ENCODE assay signal across 8 mouse cellular contexts in genomic region chr5:9427581-9428241, GRCm38 (mm10).
A peak's percentile ranks its signal among the peaks of the same experiment; 100 is the strongest.
DNase-seq lines count a peak whose midpoint lies in the region; ATAC-seq and TF ChIP-seq lines count a peak whose summit lies in the region.
"Had no signal": no experiment of that assay in that cellular context is flagged by ENCODE, and none has a peak within 500 bp of the region (broad histone marks: within the 10 kb centered on the region; RNA-seq: fewer than 3 reads in every experiment).

No protein-coding gene starts in this region.

- H3K4me2 ChIP-seq in forebrain, embryonic 11.5 days (ENCODE audit: low read depth, low read length, severe bottlenecking): no peak overlapping the region
- H3K4me2 ChIP-seq: heart, embryonic 13.5 days had no signal

- ATAC-seq in forebrain, embryonic 11.5 days (replicated peaks; ENCODE audit: low FRiP score): peak; percentile 55

- 44% methylated on average over 10 of the region's 10 CpGs for WGBS in forebrain, embryonic 11.5 days
- 50% methylated on average over 10 of the region's 10 CpGs for WGBS in midbrain, embryonic 10.5 days
- 58% methylated on average over 10 of the region's 10 CpGs for WGBS in thymus, adult 2 months

- no peak overlapping the region for H3K27ac ChIP-seq in forebrain, embryonic 11.5 days (ENCODE audit: low read depth, low read length)
- H3K27ac ChIP-seq in midbrain, embryonic 10.5 days (replicated peaks): no peak overlapping the region
- H3K27ac ChIP-seq in thymus, adult 2 months (ENCODE audit: control insufficient read depth, insufficient read depth, low read length): no peak overlapping the region
- H3K27ac ChIP-seq: heart, embryonic 13.5 days had no signal

- no peaks in the 10 kb centered on the region for H3K4me1 ChIP-seq in forebrain, embryonic 11.5 days (replicated peaks; ENCODE audit: control insufficient read depth, insufficient read depth, low read length)
- no peaks in the 10 kb centered on the region for H3K4me1 ChIP-seq in midbrain, embryonic 10.5 days
- H3K4me1 ChIP-seq in thymus, adult 2 months (replicated peaks; ENCODE audit: control insufficient read depth, insufficient read depth, low read length): no peaks in the 10 kb centered on the region
- H3K4me1 ChIP-seq: heart, embryonic 13.5 days had no signal

- TF ChIP-seq CTCF in brain, embryonic 14.5 days (IDR thresholded peaks at IDR 0.05; ENCODE audit: borderline replicate concordance, extremely low read depth, insufficient read depth, insufficient read length): peak; percentile 76
- no peak for TF ChIP-seq CTCF in thymus, adult 2 months (IDR thresholded peaks at IDR 0.05; ENCODE audit: borderline replicate concordance, control insufficient read depth, extremely low read depth, insufficient read depth, low read length, poor library complexity)

- H3K27me3 ChIP-seq in forebrain, embryonic 11.5 days (ENCODE audit: control insufficient read depth, insufficient read depth, low read length): no peaks in the 10 kb centered on the region
- no peaks in the 10 kb centered on the region for H3K27me3 ChIP-seq in midbrain, embryonic 10.5 days (ENCODE audit: low read depth, poor library complexity, severe bottlenecking)
- no peaks in the 10 kb centered on the region for H3K27me3 ChIP-seq in thymus, adult 2 months (ENCODE audit: control insufficient read depth, insufficient read depth, low read length)
- H3K27me3 ChIP-seq: heart, embryonic 13.5 days had no signal

- no peak overlapping the region for H3K4me3 ChIP-seq in forebrain, embryonic 11.5 days (ENCODE audit: low read depth, low read length)
- H3K4me3 ChIP-seq in midbrain, embryonic 10.5 days: no peak overlapping the region
- H3K4me3 ChIP-seq in thymus, adult 2 months (ENCODE audit: control insufficient read depth, insufficient read depth, low read length): no peak overlapping the region
- H3K4me3 ChIP-seq: heart, embryonic 13.5 days had no signal

- no peak for TF ChIP-seq POLR2A in brain, embryonic 14.5 days (IDR thresholded peaks at IDR 0.05; ENCODE audit: borderline replicate concordance, extremely low read depth, insufficient read depth, insufficient read length, poor library complexity, severe bottlenecking)
- TF ChIP-seq POLR2A in thymus, adult 2 months (IDR thresholded peaks at IDR 0.05; ENCODE audit: control insufficient read depth, extremely low read depth, insufficient read depth, low read length, poor library complexity): no peak

- H3K9ac ChIP-seq in forebrain, embryonic 11.5 days (ENCODE audit: low read length): no peak overlapping the region
- H3K9ac ChIP-seq: heart, embryonic 13.5 days had no signal

- H3K9me3 ChIP-seq in forebrain, embryonic 11.5 days (ENCODE audit: control insufficient read depth, low read length): no peaks in the 10 kb centered on the region
- H3K9me3 ChIP-seq in midbrain, embryonic 10.5 days (replicated peaks): no peaks in the 10 kb centered on the region
- H3K9me3 ChIP-seq: heart, embryonic 13.5 days had no signal

- no peaks in the 10 kb centered on the region for H3K36me3 ChIP-seq in forebrain, embryonic 11.5 days (ENCODE audit: control insufficient read depth, insufficient read depth, low read length)
- H3K36me3 ChIP-seq in midbrain, embryonic 10.5 days: no peaks in the 10 kb centered on the region
- no peaks in the 10 kb centered on the region for H3K36me3 ChIP-seq in thymus, adult 2 months (ENCODE audit: control insufficient read depth, insufficient read depth, low read length)
- H3K36me3 ChIP-seq: heart, embryonic 13.5 days had no signal

- peak; percentile 77 for DNase-seq in 3T3-L1 (ENCODE audit: low read depth, low spot score)
- DNase-seq in A20 (ENCODE audit: low read depth, low spot score): peak; percentile 59
- peak; percentile 90 for DNase-seq in brain, embryonic 14.5 days (ENCODE audit: low read depth)
- no peak for DNase-seq in forebrain, embryonic 11.5 days (ENCODE audit: low spot score)
- peak; percentile 5 to 22 for DNase-seq in kidney, postnatal 4 days
- peak; percentile 33 for DNase-seq in midbrain, embryonic 10.5 days (ENCODE audit: low spot score)
- no peak for DNase-seq in thymus, adult 2 months

Comparison
In these comparisons a context has a peak if more than half of its experiments do, and no peak if none do; other contexts are left out.
1. DNase-seq: peak in 3T3-L1 (single experiment), A20 (single experiment), brain, embryonic 14.5 days (single experiment), kidney, postnatal 4 days (2 of 2) and midbrain, embryonic 10.5 days (single experiment); none in forebrain, embryonic 11.5 days (single experiment) and thymus, adult 2 months (single experiment).